Mouse (Mus musculus) liver, embryonic 15.5 days (tissue): ENCODE data around the gene Ptgir. TPM values are rescaled to one million over a fixed set of nuclear protein-coding genes. Genes with fewer than 3 reads are reported as not detected.

Experiments used
- ATAC-seq: fragments of 200-750 bp; cut with Nextera tagmentation; 2 replicates; pipeline ENCODE4 v1.8.0; 2017; ENCODE audit warnings: moderate number of reproducible peaks, mild to moderate bottlenecking, moderate library complexity; ENCODE audit not compliant: insufficient read depth
- H3K27ac ChIP-seq: fragments of 300-500 bp; sonication (generic); replicated peaks from 2 replicates; pipeline ENCODE4 v1.5.1; 2015; ENCODE audit warnings: mild to moderate bottlenecking, inconsistent platforms
- H3K27me3 ChIP-seq: fragments of 300-500 bp; sonication (generic); 2 replicates; pipeline ENCODE4 v1.6.1; 2015; ENCODE audit warnings: mild to moderate bottlenecking, inconsistent platforms
- H3K36me3 ChIP-seq: fragments of 300-500 bp; sonication (generic); replicated peaks from 2 replicates; pipeline ENCODE4 v1.6.1; 2015; ENCODE audit warnings: moderate library complexity, mild to moderate bottlenecking, inconsistent platforms
- H3K4me1 ChIP-seq: fragments of 300-500 bp; sonication (generic); replicated peaks from 2 replicates; pipeline ENCODE4 v1.6.1; 2015; ENCODE audit warnings: inconsistent platforms
- H3K4me2 ChIP-seq: fragments of 300-500 bp; sonication (generic); 2 replicates; pipeline ENCODE4 v1.6.1; 2015; ENCODE audit warnings: moderate library complexity, mild to moderate bottlenecking, inconsistent platforms
- H3K4me3 ChIP-seq: fragments of 300-500 bp; sonication (generic); replicated peaks from 2 replicates; pipeline ENCODE4 v1.5.1; 2015; ENCODE audit warnings: mild to moderate bottlenecking, inconsistent platforms
- H3K9ac ChIP-seq: fragments of 300-500 bp; sonication (generic); 2 replicates; pipeline ENCODE4 v1.6.1; 2015; ENCODE audit warnings: moderate library complexity, mild to moderate bottlenecking, inconsistent platforms
- H3K9me3 ChIP-seq: fragments of 300-500 bp; sonication (generic); replicated peaks from 2 replicates; pipeline ENCODE4 v1.6.1; 2016; ENCODE audit warnings: inconsistent platforms
- WGBS: fragments of 180-500 bp; shearing (Covaris S2); methylation state at CpG from one replicate; pipeline ENCODE4 v1.1.7; 2015; ENCODE audit warnings: mixed read lengths; ENCODE audit not compliant: insufficient replicate concordance; 5-methylcytosine and 5-hydroxymethylcytosine counted together
- polyA plus RNA-seq: library from polyadenylated mRNA; unstranded; fragments of >200 nt; fragmentation: Nextera tagmentation; extraction: Ambion mirVana; gene quantifications from 2 replicates; pipeline ENCODE4 v1.2.1, GENCODE M21; 2015

The Ptgir gene
- polyA plus RNA-seq, 1 experiment from 2014 or later, result 1.2 TPM

DNA sequence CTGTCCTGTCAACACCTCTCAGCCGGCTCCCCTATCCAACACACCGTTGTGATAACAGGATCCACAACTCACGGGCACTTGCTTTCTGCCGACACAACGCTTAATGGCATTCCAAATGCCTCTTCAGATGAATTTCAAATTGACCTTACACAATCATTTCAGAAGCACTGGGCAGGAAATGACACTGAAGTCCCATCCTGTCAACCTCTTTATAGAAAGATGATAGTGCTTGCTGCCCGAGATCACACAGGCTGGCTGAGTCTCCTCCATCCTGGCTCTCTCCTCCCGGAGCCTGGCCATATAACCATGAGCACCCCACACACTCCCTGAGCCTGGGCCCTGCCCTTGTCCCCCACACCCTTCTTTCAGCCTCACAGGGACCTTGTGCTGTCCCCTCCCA is 1.6 kb downstream of the Ptgir start:
- no peak overlapping the region for H3K4me3 ChIP-seq
- 37% methylated on average over 7 of the region's 7 CpGs for WGBS
- no peak for ATAC-seq
- H3K27me3 ChIP-seq, result peaks cover 37% of the 10 kb centered on the region
- no peak overlapping the region for H3K27ac ChIP-seq
- peak overlapping the region; percentile 35 for H3K4me2 ChIP-seq
- no peaks in the 10 kb centered on the region for H3K36me3 ChIP-seq
- H3K9ac ChIP-seq, result no peak overlapping the region
- H3K4me1 ChIP-seq, result peaks cover 39% of the 10 kb centered on the region
- no peaks in the 10 kb centered on the region for H3K9me3 ChIP-seq

DNA sequence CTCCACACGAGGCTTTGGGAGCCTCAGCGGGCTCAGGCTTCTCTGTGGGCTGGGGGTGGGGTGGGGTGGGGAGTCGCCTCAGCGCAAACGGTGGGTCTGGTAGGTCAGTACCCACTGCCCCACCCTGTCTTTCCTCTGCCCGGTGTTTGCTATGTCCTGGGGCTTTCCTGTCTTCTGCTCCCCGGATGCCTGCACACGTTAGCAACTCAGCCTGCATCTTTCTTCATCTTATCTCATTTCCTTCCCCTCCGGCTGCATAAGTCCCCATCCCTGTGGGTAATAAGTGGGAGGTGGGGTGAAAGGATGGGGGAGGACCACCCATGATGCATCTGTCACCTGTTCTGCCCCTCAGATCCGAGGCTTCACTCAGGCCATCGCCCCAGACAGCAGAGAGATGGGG is 2.1 kb downstream of the Ptgir start:
- H3K9ac ChIP-seq, result no peak overlapping the region
- H3K27me3 ChIP-seq, result peaks cover 37% of the 10 kb centered on the region
- peaks cover 37% of the 10 kb centered on the region for H3K4me1 ChIP-seq
- H3K36me3 ChIP-seq, result no peaks in the 10 kb centered on the region
- no peak overlapping the region for H3K27ac ChIP-seq
- no peaks in the 10 kb centered on the region for H3K9me3 ChIP-seq
- WGBS, result 12% methylated on average over 11 of the region's 11 CpGs
- H3K4me3 ChIP-seq, result no peak overlapping the region
- no peak for ATAC-seq
- peak overlapping the region; percentile 35 for H3K4me2 ChIP-seq

DNA sequence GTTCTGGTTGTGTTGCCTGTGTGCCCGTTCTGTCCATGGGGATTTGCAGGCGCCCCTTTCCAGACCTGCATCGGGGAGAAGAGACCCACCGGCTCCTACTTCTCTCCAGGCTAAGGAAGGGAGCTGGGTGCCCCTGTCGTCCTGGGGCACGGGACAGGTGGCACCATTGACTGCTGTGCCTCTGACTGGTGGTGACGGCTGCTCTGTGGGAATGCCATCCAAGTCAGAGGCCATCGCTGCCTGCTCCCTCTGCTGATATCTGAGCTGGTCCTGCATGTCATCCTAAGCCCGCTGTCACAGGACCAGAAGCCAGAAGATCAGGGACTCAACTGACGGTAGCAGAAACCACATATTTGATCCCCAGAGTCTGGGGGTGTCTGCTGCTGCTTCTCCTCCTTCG is 2.6 kb downstream of the Ptgir start:
- H3K9me3 ChIP-seq, result no peaks in the 10 kb centered on the region
- H3K27me3 ChIP-seq, result peaks cover 37% of the 10 kb centered on the region
- H3K4me3 ChIP-seq, result no peak overlapping the region
- 47% methylated on average over 11 of the region's 11 CpGs for WGBS
- H3K4me1 ChIP-seq, result peaks cover 33% of the 10 kb centered on the region
- no peak for ATAC-seq
- H3K9ac ChIP-seq, result no peak overlapping the region
- H3K27ac ChIP-seq, result no peak overlapping the region
- H3K4me2 ChIP-seq, result no peak overlapping the region
- H3K36me3 ChIP-seq, result no peaks in the 10 kb centered on the region

DNA sequence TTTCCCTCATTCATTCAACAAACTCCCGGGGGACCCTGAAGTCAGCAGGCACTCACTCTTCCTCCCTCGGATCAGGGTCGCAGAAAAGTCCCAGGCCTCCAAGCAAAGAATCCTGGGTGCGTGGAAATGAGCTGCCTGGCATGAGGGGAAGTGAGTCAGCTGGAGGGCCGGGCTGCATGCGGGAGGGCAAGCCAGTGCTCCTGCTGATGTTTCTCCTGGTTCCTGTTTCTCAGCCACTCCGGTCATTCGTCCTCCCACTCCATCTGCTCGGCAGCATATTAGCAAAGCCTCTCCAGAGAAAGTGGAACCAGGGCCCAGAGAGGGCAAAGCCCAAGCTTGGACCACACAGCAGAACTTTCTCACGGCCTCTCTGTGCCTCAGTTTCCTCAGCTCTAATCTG is 3.6 kb downstream of the Ptgir start:
- Histone ChIP-seq H3K27me3 (peaks cover 37% of the 10 kb centered on the region), H3K9ac (no peak overlapping the region), H3K27ac (no peak overlapping the region), H3K9me3 (no peaks in the 10 kb centered on the region), H3K4me1 (peaks cover 29% of the 10 kb centered on the region), H3K36me3 (peaks cover 6% of the 10 kb centered on the region), H3K4me2 (no peak overlapping the region), H3K4me3 (no peak overlapping the region)
- 16% methylated on average over 10 of the region's 10 CpGs for WGBS
- no peak for ATAC-seq

DNA sequence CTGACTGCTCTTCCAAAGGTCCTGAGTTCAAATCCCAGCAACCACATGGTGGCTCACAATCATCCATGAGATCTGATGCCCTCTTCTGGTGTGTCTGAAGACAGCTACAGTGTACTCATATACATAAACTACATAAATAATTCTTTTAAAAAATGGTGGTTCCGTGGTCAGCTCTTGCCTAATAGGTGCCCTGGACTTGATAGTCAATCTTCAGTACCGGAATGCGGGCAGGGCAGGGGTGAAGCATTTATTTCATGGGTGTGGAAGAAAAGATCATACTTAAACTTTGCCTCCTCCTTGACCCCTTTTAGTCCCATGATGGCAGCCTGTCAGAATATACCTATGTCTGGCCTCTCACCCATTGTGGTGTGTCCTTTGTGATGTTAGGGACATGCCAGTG is 5.6 kb downstream of the Ptgir start:
- H3K36me3 ChIP-seq, result peaks cover 25% of the 10 kb centered on the region
- no peak overlapping the region for H3K27ac ChIP-seq
- ATAC-seq, result no peak
- peaks cover 15% of the 10 kb centered on the region for H3K4me1 ChIP-seq
- no peak overlapping the region for H3K4me2 ChIP-seq
- H3K4me3 ChIP-seq, result no peak overlapping the region
- H3K27me3 ChIP-seq, result peaks cover 31% of the 10 kb centered on the region
- no peaks in the 10 kb centered on the region for H3K9me3 ChIP-seq
- 74% methylated on average over 3 of the region's 3 CpGs for WGBS
- H3K9ac ChIP-seq, result no peak overlapping the region

DNA sequence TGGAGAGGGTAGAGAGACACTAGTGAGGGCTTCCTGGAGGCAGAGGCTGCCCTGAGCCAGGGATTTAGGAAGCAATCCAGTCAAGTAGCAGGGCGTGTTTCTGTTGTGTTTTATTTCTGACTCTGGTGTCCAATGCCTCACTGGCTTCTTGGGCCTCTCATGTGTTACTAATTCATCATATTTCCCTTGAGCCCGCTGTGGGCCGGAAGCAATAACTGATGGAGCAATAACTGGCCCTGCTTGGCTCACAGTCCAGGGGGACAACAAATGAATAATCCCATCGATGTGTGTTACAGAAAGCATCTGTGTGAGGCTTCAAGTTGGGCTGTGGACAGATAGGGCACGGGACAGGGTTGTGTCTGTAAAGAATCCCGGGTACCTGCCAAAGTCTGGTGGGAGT is 6.1 kb downstream of the Ptgir start:
- Histone ChIP-seq H3K4me2 (no peak overlapping the region), H3K36me3 (peaks cover 30% of the 10 kb centered on the region), H3K27me3 (peaks cover 27% of the 10 kb centered on the region), H3K4me3 (no peak overlapping the region), H3K9ac (no peak overlapping the region), H3K4me1 (peaks cover 13% of the 10 kb centered on the region), H3K27ac (no peak overlapping the region), H3K9me3 (no peaks in the 10 kb centered on the region)
- 70% methylated on average over 6 of the region's 6 CpGs for WGBS
- no peak for ATAC-seq

DNA sequence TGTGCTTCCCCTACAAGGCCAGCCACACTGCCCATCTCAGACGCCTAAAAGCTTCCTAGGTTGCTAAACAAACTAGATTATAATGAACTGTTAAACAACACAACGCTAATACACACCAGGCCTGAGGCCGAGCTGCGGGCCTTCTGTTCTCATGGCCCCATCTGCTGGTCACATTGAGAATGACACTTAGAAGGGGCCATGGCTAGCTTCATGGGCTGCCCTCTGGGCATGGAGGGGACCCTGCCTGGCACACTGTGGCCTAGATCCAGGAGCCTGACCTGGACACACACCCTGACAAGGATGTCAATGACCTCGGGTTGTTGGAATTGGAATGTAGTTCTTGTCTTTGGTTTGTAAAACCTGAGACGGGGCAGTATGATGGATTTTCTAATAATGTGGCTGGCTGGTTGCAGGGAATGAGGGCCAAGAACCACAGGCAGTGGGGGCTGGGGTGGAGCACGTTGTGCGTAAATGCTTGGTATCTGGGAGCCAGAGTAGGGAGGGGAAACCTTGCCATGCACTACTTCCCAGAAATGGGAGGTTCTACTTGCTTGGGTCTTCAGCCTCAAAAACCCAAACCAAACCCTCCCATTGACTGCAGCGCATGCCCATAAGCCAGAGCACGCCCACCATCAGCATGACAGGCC is 7.6 kb downstream of the Ptgir start:
- 28% methylated on average over 10 of the region's 10 CpGs for WGBS
- no peak overlapping the region for H3K9ac ChIP-seq
- H3K4me2 ChIP-seq, result no peak overlapping the region
- no peaks in the 10 kb centered on the region for H3K9me3 ChIP-seq
- H3K36me3 ChIP-seq, result peaks cover 45% of the 10 kb centered on the region
- peaks cover 10% of the 10 kb centered on the region for H3K4me1 ChIP-seq
- peak; percentile 36; the same call in 1 of the 2 replicates for ATAC-seq
- H3K4me3 ChIP-seq, result no peak overlapping the region
- H3K27ac ChIP-seq, result no peak overlapping the region
- peaks cover 11% of the 10 kb centered on the region for H3K27me3 ChIP-seq

DNA sequence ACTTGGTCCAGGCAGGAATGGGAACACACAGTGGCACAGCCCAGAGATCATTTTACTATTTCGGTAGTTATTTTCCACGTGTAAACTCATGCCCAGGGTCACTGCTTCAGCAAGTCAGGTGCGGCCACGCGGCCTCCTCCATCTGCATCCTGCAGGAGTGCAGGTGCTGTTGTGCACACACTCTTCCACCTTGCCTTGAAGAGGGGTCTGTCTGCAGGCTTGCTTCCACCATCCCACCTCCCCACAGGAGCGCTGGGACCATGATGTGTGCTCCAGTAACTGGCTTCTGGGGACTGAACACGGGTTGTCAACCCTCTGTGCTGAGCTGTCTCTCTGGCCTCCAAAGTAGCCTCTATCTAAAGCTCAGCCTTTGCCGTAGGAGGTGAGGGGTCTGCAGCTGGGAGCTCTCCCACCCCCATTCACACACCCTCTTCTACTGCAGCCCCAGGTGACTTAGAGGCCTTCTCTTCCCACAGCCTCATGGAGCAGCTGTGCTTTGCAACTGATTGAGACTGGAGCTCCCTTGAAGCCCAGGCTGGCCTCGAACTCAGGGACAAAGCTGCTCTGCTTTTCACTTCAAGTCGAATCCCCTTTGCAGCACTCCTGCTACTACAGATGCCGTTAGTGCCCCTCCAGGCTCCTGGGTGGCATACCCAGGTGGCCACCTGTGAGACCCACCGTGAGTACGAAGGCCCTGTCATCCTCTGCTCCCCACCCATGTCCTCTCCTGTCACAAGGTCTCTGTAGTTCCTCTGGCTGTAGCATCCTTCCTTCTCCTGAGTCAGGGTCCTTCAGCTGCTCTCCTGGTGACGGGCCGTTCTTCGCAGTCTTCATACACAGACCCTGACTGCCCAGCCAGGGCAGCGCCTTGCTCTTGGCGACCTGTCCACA is 8.4 kb downstream of the Ptgir start:
- no peak overlapping the region for H3K27ac ChIP-seq
- 80% methylated on average over 18 of the region's 18 CpGs for WGBS
- H3K36me3 ChIP-seq, result peaks cover 53% of the 10 kb centered on the region
- H3K4me2 ChIP-seq, result no peak overlapping the region
- ATAC-seq, result no peak
- peaks cover 17% of the 10 kb centered on the region for H3K4me1 ChIP-seq
- H3K9ac ChIP-seq, result no peak overlapping the region
- no peaks in the 10 kb centered on the region for H3K9me3 ChIP-seq
- H3K4me3 ChIP-seq, result no peak overlapping the region
- peaks cover 3% of the 10 kb centered on the region for H3K27me3 ChIP-seq

DNA sequence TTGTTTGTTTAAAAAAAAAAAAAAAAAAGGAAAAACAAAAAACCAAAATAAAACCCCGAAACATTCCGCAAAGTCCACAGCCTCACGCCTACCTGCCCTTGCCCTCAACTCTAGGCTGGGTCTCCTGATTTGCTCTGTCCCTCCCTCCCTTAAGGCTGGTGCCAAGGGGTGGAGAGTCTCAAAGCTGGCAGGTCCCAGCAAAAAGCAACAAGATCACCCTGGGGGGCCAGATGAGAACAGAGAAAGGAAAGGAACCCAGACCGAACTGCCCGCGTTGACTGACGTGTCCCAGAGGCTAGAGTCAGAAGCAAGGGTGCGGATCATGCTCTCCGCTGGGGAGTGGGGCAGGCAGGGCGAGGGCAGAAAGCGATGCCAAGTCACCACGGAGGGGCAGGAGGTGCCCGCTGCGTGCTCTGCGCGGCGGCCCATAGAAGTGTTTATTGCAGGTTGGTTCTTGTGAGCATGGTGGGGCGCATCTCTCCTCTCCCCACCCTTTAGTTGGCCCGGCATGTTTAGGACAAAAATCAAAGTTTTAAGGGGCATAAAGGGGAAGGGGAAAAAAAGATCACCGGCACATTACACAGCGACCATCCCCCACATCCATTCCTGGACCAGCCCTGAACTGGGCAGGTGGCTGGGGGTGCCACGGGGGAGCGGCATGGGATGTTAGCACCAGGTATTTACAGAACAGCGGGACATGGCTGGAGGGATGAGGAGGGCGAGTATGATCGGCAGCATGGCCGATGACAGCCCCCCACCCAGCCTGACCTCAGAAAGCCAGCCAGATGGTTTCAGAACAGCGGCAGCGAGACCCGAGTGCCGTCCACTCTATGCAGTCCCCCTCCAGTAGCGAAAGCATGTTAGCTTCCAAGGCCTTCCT is 9.4 kb downstream of the Ptgir start:
- WGBS, result 89% methylated on average over 32 of the region's 32 CpGs
- peaks cover 53% of the 10 kb centered on the region for H3K36me3 ChIP-seq

DNA sequence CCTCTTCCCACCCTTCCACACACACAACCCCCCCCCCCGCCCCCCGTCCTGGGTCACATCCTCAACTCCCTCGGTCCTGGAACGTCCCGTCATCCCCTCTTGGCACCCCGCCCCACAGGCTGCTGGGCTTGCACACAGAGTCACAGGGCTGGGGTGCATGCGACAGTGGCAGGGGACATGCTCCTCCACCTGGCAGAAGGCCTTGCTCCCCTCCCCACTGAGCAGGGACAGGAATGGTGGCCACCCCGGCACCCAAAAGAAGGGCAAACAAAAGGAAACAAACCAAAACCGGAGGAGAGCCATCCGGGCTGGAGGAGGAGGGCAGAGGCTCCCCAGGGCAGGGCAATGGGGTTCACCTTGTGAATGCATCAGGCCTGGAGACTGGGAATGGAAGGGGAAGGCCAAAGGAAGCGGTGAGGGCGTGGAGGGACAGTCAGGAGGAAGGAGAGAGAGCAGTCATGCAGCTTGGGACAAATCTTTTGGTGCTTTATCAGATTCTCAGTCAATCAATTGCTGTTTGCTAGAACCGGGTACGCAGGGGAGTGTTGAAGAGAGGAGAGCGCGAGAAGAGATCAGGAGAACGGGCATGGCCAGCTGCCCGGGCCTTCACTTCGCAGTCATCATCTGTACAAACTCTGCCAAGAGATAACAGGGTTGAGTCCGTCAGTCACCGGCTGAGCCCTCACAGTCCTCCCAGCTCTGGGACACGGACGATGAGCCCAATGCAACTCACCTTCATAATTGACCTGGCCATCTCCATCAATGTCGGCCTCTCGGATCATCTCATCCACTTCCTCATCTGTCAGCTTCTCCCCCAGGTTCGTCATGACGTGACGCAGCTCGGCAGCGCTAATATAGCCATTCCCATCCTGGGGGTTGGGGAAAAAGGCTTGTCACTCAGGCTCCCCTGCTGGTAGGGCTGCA is 10.3 kb downstream of the Ptgir start:
- ATAC-seq, result no peak
- Histone ChIP-seq H3K27me3 (no peaks in the 10 kb centered on the region), H3K4me1 (peaks cover 36% of the 10 kb centered on the region), H3K9me3 (no peaks in the 10 kb centered on the region), H3K4me2 (no peak overlapping the region), H3K9ac (no peak overlapping the region), H3K27ac (no peak overlapping the region), H3K36me3 (peaks cover 61% of the 10 kb centered on the region), H3K4me3 (no peak overlapping the region)
- WGBS, result 80% methylated on average over 30 of the region's 30 CpGs

More for the DNA sequence above, 9.4 kb downstream of the Ptgir start:
- no peak for ATAC-seq
- no peak overlapping the region for H3K27ac ChIP-seq
- no peak overlapping the region for H3K4me3 ChIP-seq
- H3K4me1 ChIP-seq, result peaks cover 27% of the 10 kb centered on the region
- H3K4me2 ChIP-seq, result no peak overlapping the region
- H3K9me3 ChIP-seq, result no peaks in the 10 kb centered on the region
- no peak overlapping the region for H3K9ac ChIP-seq
- H3K27me3 ChIP-seq, result no peaks in the 10 kb centered on the region
